Mouse (Mus musculus) kidney, adult 11 months (tissue): ENCODE measurements at regions not wholly inside any gene's neighbourhood (a gene's known extent, or its start where the extent isn't known, plus 50 kb on each side); places are given as distances from the start of the nearest gene placed in this dataset.
"Not testable (repeated sequence)": the region's sequence is repeated elsewhere in the genome, so short reads cannot be mapped to it uniquely, and the experiment has no call there.

ENCODE experiments used
- DNase-seq: peaks from one replicate; pipeline ENCODE4 v3.0.0; 2022

GRCm38 (mm10) chr4:22131751-22132736 lies 200.9 kb downstream of the Faxc start:
- DNase-seq, result peak; percentile 4

GRCm38 (mm10) chr4:22133547-22134495 lies 202.7 kb downstream of the Faxc start:
- DNase-seq, result no peak

GRCm38 (mm10) chr4:22140122-22140521 lies 209.0 kb downstream of the Faxc start:
- no peak for DNase-seq

GRCm38 (mm10) chr4:22143546-22143945 lies 212.4 kb downstream of the Faxc start:
- DNase-seq, result no peak

- not testable (repeated sequence) for DNase-seq
These were observed 212.5 kb upstream of the Fbxl4 start for GRCm38 (mm10) chr4:22144834-22145233.

GRCm38 (mm10) chr4:22146648-22147409 lies 210.5 kb upstream of the Fbxl4 start:
- DNase-seq, result peak; percentile 4

- DNase-seq, result no peak
These were observed 205.3 kb upstream of the Fbxl4 start for GRCm38 (mm10) chr4:22151899-22152493.

- DNase-seq, result no peak
These were observed 204.3 kb upstream of the Fbxl4 start for GRCm38 (mm10) chr4:22152971-22153544.

- no peak for DNase-seq
These were observed 203.7 kb upstream of the Fbxl4 start for GRCm38 (mm10) chr4:22153620-22154019.

GRCm38 (mm10) chr4:22186422-22186821 lies 170.9 kb upstream of the Fbxl4 start:
- DNase-seq, result no peak

GRCm38 (mm10) chr4:22188141-22189006 lies 169.0 kb upstream of the Fbxl4 start:
- no peak for DNase-seq

- DNase-seq, result no peak
These were observed 160.8 kb upstream of the Fbxl4 start for GRCm38 (mm10) chr4:22196501-22196900.

GRCm38 (mm10) chr4:22208531-22208930 lies 148.8 kb upstream of the Fbxl4 start:
- no peak for DNase-seq

GRCm38 (mm10) chr4:22237640-22238039 lies 119.7 kb upstream of the Fbxl4 start:
- DNase-seq, result no peak

- DNase-seq, result not testable (repeated sequence)
These were observed 107.1 kb upstream of the Fbxl4 start for GRCm38 (mm10) chr4:22250276-22250675.

GRCm38 (mm10) chr4:22263903-22264302 lies 93.4 kb upstream of the Fbxl4 start:
- DNase-seq, result no peak

GRCm38 (mm10) chr4:22269064-22269463 lies 88.3 kb upstream of the Fbxl4 start:
- no peak for DNase-seq

- DNase-seq, result no peak
These were observed 83.2 kb upstream of the Fbxl4 start for GRCm38 (mm10) chr4:22274178-22274577.

- no peak for DNase-seq
These were observed 74.6 kb upstream of the Fbxl4 start for GRCm38 (mm10) chr4:22282536-22283323.

GRCm38 (mm10) chr4:22292169-22292568 lies 65.2 kb upstream of the Fbxl4 start:
- no peak for DNase-seq
